Mouse (Mus musculus): Measurements from ENCODE around the gene Cacna2d1.

Cacna2d1 gene

DNA sequence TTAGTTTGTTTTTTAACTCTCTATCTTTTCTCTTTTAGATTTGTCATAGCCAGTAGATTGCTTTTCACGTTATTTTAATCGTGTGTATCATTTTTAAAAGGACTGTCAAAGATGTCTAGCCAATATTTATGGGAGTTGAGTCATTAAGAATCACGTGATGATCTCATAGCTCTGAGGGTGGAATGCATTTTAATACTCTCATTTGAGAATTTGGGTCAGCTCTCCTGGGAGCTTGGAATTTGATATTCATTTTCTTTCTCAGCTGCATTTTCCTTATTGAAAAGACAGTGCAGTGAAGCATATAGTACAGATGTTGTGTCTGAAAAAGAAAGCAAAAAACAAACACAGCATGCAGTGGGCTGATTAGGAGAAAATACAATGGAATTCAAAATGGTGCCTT is 129.5 kb downstream of the Cacna2d1 start:
- DNase-seq = no peak

DNA sequence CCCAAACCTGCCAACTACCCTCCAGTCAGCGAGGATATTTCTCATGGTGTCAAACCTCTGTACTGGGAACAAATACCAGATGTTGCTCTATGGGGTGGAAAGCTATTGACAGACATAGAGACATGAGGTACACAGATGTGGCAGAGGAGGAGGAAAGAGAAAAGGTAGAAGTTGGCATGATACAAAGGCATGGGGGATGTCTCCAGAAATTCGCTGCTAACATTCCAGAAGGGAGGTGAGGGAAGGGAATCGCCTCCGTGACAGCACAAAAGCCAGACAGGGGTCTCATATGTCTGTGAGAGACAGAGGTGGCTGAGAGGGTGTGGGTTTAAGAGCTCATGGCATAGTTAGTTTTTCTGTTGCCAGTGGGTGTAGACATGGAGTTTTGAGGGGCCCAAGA is 131.3 kb downstream of the Cacna2d1 start:
- DNase-seq = no peak

DNA sequence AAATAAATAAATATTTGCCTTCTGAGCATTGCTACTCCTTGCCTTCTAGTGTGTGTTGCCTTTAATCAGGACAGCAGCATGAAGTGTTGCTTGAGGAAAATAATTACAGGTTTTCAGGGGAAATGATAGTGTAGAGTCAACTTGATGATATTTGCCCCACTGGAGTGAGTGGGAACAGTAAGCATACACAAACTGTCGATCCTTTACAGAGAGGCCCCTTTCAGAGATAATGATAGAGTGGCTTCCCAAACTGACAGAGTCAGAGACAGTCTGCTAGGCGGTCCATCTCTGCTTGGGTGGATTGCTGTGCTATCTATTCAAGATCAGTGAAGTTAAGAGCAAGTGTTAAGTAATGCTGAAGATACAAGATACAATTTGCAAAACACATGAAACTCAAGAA is 147.8 kb downstream of the Cacna2d1 start:
- no peak for DNase-seq

GRCm38 (mm10) chr5:16086979-16087902 is 152.8 kb downstream of the Cacna2d1 start:
- no peak for DNase-seq

- DNase-seq = no peak
These were observed 153.5 kb downstream of the Cacna2d1 start for GRCm38 (mm10) chr5:16087995-16088394.

DNA sequence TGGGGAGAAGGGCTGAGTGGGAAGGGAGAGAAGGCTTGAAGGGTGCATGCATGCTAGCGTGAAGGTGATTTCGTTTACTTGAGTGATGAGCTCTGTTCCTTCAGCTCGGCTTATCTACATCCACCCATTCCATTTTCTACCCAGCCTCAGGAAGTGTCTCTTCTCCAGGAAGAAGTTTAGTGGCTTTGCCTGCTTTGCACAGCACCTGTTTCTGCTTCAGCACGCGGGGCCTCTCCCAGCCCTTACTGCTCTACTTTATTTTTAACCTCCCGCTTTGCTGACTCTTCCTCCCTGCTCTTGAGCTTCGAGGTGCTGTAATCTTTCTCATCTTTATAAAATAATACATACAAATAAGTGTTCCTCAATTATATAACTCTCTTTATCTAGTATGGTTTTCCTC is 158.0 kb downstream of the Cacna2d1 start:
- DNase-seq = no peak

GRCm38 (mm10) chr5:16093071-16093693 is 158.7 kb downstream of the Cacna2d1 start:
- DNase-seq = no peak

DNA sequence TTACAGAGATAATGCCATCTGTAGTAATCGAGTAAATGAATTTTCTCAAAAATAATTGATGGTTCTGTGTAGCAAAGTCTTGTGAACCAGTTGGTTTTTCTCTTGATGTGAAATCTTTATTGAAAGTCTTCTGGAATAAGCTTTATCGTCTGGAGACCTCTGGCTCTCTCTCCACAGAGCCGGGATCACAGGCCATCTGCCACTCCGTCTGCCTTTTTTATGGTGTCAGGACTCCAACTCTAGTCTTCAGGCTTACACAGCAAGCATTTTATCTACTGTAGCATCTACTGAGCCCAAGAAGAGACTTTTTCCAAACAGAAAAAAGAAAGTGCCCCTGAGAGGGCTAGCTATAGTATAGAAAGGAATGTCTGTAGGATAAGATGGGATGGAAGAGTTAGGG is 160.9 kb downstream of the Cacna2d1 start:
- no peak for DNase-seq

- no peak for DNase-seq
These were observed 164.3 kb downstream of the Cacna2d1 start for GRCm38 (mm10) chr5:16098766-16099165.

- no peak for DNase-seq
These were observed 167.3 kb downstream of the Cacna2d1 start for GRCm38 (mm10) chr5:16101820-16102219.

DNA sequence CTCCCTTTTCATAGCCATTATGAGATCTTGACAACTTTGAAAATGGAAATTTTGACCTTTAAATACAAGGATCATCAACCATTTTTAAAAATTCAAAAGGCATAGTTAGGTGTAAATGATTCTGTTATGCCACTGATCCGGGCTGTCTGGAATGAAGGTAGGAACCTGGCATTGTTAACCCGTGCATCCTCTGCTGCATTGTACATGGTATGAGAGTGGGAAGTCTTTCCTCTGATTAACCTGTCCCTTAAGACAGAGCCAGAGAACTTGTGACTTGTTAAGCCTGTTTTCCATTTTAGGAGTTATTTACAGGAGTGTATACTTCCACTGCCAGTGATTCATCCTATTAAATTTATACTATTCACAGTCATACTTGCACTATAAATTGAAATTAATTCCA is 171.2 kb downstream of the Cacna2d1 start:
- no peak for DNase-seq

DNA sequence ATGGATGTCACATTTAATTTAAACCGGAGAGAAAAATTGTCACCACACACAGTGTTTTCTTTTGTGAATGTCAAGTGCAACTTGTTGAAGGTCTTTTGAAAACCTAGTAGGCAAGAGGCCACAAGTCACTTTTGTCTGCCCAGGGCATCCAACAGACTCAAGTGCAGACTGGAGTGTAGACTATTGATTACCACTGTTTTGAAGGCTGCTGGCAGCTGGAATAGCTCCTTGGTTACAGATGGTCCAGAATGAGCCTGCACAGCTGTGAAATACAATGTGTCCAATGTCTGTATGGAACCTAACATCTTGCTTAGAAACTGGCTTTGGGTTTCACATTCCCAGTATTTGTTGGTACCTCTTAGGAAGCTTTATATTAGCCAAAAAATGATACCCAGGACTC is 176.2 kb downstream of the Cacna2d1 start:
- DNase-seq = no peak

- DNase-seq = no peak
These were observed 179.4 kb downstream of the Cacna2d1 start for GRCm38 (mm10) chr5:16113879-16114278.

DNA sequence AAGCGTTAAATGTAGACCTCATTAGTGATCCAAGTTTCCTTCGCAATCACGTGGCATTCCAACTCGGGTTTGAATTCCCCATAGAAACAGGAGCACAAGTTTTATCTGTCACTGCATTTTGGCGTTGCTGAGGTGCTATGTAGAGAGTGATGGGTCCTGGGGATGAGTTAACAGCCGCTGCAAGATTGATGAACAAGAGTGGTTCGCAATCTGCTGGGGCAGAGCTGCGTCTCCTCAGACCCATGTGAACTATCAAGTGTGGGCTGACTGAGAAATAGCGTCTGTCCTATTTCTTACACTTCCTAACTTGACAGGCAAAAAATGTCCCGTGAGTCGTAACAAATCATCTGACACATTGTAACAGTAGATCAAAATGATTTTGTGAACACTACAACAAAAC is 186.8 kb downstream of the Cacna2d1 start:
- no peak for DNase-seq

GRCm38 (mm10) chr5:16122110-16122509 is 187.6 kb downstream of the Cacna2d1 start:
- no peak for DNase-seq

GRCm38 (mm10) chr5:16134286-16135094 is 200.0 kb downstream of the Cacna2d1 start:
- DNase-seq = no peak

GRCm38 (mm10) chr5:16135986-16136385 is 201.5 kb downstream of the Cacna2d1 start:
- no peak for DNase-seq

- no peak for DNase-seq
These were observed 202.3 kb downstream of the Cacna2d1 start for GRCm38 (mm10) chr5:16136839-16137238.

GRCm38 (mm10) chr5:16146602-16147001 is 212.1 kb downstream of the Cacna2d1 start:
- DNase-seq = no peak

DNA sequence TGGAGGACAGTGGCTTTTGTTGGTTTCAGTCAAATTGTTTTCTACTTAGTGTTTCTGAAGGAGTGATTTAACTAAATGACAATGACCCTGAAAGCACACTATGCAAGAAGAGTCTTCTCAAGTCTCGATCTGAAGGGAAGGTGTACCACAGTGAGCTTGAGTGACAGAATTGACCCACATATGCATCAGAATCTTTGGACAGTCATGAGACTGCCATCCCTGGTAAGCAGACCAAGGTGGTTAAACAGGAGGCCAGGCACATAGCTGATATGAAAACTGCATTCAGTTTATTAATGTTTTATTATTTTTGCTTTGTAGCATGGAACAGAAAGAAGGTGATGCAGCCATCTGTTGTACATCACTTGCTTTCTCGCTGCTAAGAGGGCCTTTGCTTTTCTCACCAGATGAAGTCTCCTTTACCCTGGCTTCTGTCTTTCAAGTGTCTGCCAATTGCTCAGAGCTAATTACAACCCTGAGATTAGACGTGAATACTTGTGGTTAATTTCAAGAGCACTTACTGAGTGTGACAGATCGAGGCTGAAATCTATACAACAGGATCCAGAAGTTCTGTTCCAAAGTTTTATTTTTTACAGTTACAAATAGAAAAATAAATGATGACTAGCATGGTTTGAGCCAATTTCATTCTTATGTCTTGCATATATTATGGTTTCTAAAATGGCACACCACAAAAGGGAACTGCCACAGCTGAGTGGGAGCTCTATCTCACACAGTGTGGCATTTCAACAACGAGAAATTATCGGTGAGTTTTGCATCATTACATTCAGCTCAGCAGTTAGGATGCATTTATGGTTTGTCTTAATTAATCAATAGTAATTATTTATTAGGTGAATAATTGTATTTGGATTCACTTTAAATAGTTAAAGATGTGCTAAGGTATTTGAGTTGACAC is 221.1 kb downstream of the Cacna2d1 start:
- no peak for DNase-seq

- no peak for DNase-seq
These were observed 228.8 kb downstream of the Cacna2d1 start for GRCm38 (mm10) chr5:16163270-16163669.
